Mouse (Mus musculus): ENCODE data around the gene Mpzl2. TPM values are rescaled to one million over a fixed set of nuclear protein-coding genes. Genes with fewer than 3 reads are reported as not detected.
A peak's percentile ranks its signal among the peaks of the same experiment; 100 is the strongest.

Mpzl2 gene
- polyA plus RNA-seq, 1 experiment from 2014 or later, result not detected

- 57% methylated on average over 12 of the region's 12 CpGs for WGBS (ENCODE audit: missing documents)
- no peaks in the 10 kb centered on the region for H3K79me2 ChIP-seq (ENCODE audit: inconsistent target)
Observed at GRCm38 (mm10) chr9:45085741-45086690, 46.4 kb downstream of the Mpzl2 start.

GRCm38 (mm10) chr9:45088040-45088439, 48.4 kb downstream of the Mpzl2 start:
- Histone ChIP-seq H3K36me3 (ENCODE audit: inconsistent target) (no peaks in the 10 kb centered on the region), H3K27ac (no peak overlapping the region), H3K79me2 (ENCODE audit: inconsistent target) (no peaks in the 10 kb centered on the region), H3K4me3 (ENCODE audit: inconsistent target) (no peak overlapping the region)

More at GRCm38 (mm10) chr9:45085741-45086690, 46.4 kb downstream of the Mpzl2 start:
- H3K36me3 ChIP-seq (ENCODE audit: inconsistent target), result no peaks in the 10 kb centered on the region
- no peak overlapping the region for H3K27ac ChIP-seq
- no peak overlapping the region for H3K4me3 ChIP-seq (ENCODE audit: inconsistent target)

- Histone ChIP-seq H3K4me3 (ENCODE audit: inconsistent target) (no peak overlapping the region), H3K27ac (no peak overlapping the region), H3K79me2 (ENCODE audit: inconsistent target) (no peaks in the 10 kb centered on the region), H3K36me3 (ENCODE audit: inconsistent target) (no peaks in the 10 kb centered on the region)
- WGBS (ENCODE audit: missing documents), result 86% methylated on average over 3 of the region's 3 CpGs
Observed at GRCm38 (mm10) chr9:45090811-45091210, 51.2 kb downstream of the Mpzl2 start.

- H3K79me2 ChIP-seq (ENCODE audit: inconsistent target), result no peaks in the 10 kb centered on the region
- no peaks in the 10 kb centered on the region for H3K36me3 ChIP-seq (ENCODE audit: inconsistent target)
- no peak overlapping the region for H3K27ac ChIP-seq
- H3K4me3 ChIP-seq (ENCODE audit: inconsistent target), result no peak overlapping the region
- WGBS (ENCODE audit: missing documents), result 33% methylated on average over 4 of the region's 4 CpGs
Observed at GRCm38 (mm10) chr9:45092641-45093040, 53.0 kb downstream of the Mpzl2 start.

- Histone ChIP-seq H3K27ac (peak overlapping the region; percentile 25), H3K36me3 (ENCODE audit: inconsistent target) (no peaks in the 10 kb centered on the region), H3K79me2 (ENCODE audit: inconsistent target) (no peaks in the 10 kb centered on the region), H3K4me3 (ENCODE audit: inconsistent target) (no peak overlapping the region)
- WGBS (ENCODE audit: missing documents), result 10% methylated on average over 6 of the region's 6 CpGs
Observed at GRCm38 (mm10) chr9:45095149-45095937, 55.7 kb downstream of the Mpzl2 start.

- Histone ChIP-seq H3K79me2 (ENCODE audit: inconsistent target) (no peaks in the 10 kb centered on the region), H3K4me3 (ENCODE audit: inconsistent target) (no peak overlapping the region)
- 98% methylated on average over 5 of the region's 5 CpGs for WGBS (ENCODE audit: missing documents)
Observed at GRCm38 (mm10) chr9:45097877-45098276, 58.3 kb downstream of the Mpzl2 start.

GRCm38 (mm10) chr9:45098426-45098825, 58.8 kb downstream of the Mpzl2 start:
- Histone ChIP-seq H3K4me3 (ENCODE audit: inconsistent target) (no peak overlapping the region), H3K27ac (no peak overlapping the region), H3K36me3 (ENCODE audit: inconsistent target) (no peaks in the 10 kb centered on the region), H3K79me2 (ENCODE audit: inconsistent target) (no peaks in the 10 kb centered on the region)
- WGBS (ENCODE audit: missing documents), result 30% methylated on average over 3 of the region's 3 CpGs

More at GRCm38 (mm10) chr9:45097877-45098276, 58.3 kb downstream of the Mpzl2 start:
- H3K36me3 ChIP-seq (ENCODE audit: inconsistent target), result no peaks in the 10 kb centered on the region
- no peak overlapping the region for H3K27ac ChIP-seq

- no peaks in the 10 kb centered on the region for H3K79me2 ChIP-seq (ENCODE audit: inconsistent target)
- 100% methylated on average over 1 of the region's 1 CpGs for WGBS (ENCODE audit: missing documents)
- no peak overlapping the region for H3K4me3 ChIP-seq (ENCODE audit: inconsistent target)
- no peaks in the 10 kb centered on the region for H3K36me3 ChIP-seq (ENCODE audit: inconsistent target)
- H3K27ac ChIP-seq, result no peak overlapping the region
Observed at GRCm38 (mm10) chr9:45102528-45102927, 62.9 kb downstream of the Mpzl2 start.

- H3K36me3 ChIP-seq (ENCODE audit: inconsistent target), result no peaks in the 10 kb centered on the region
- 91% methylated on average over 11 of the region's 11 CpGs for WGBS (ENCODE audit: missing documents)
Observed at GRCm38 (mm10) chr9:45103211-45103979, 63.8 kb downstream of the Mpzl2 start.

More at GRCm38 (mm10) chr9:45103211-45103979, 63.8 kb downstream of the Mpzl2 start:
- no peak overlapping the region for H3K27ac ChIP-seq
- H3K79me2 ChIP-seq (ENCODE audit: inconsistent target), result no peaks in the 10 kb centered on the region
- H3K4me3 ChIP-seq (ENCODE audit: inconsistent target), result no peak overlapping the region

Other genes starting within 250 kb of the Mpzl2 start
- gene Tmem25, start 240.5 kb upstream of the Mpzl2 start, polyA plus RNA-seq (2018), result 0.19 to 1.1 TPM (median 0.42 TPM) in 3 replicates
- gene Ttc36, start 236.7 kb upstream of the Mpzl2 start, polyA plus RNA-seq (2018), result not detected in 3 replicates
- gene Kmt2a, start 158.5 kb upstream of the Mpzl2 start, polyA plus RNA-seq (2018), result 8.0 to 17.8 TPM (median 11.8 TPM) in 3 replicates
- 222 to 622 TPM (median 524 TPM) in 3 replicates for gene Atp5l, start 119.1 kb upstream of the Mpzl2 start, polyA plus RNA-seq (2018)
- 25.0 to 37.7 TPM (median 29.2 TPM) in 3 replicates for gene Ube4a, start 74.2 kb upstream of the Mpzl2 start, polyA plus RNA-seq (2018)
- gene Cd3g, start 59.4 kb upstream of the Mpzl2 start, polyA plus RNA-seq (2018), result 0.14 TPM in 1 of 3 replicates, not detected in the others
- 0.20 TPM in 1 of 3 replicates, not detected in the others for gene Cd3d, start 58.0 kb upstream of the Mpzl2 start, polyA plus RNA-seq (2018)
- gene Cd3e, start 30.2 kb upstream of the Mpzl2 start, polyA plus RNA-seq (2018), result 0.25 TPM in 1 of 3 replicates, not detected in the others
- gene Mpzl3, start 15.4 kb downstream of the Mpzl2 start, polyA plus RNA-seq (2018), result 0.20 to 0.46 TPM (median 0.29 TPM) in 3 replicates
- gene Jaml, start 39.4 kb downstream of the Mpzl2 start, polyA plus RNA-seq (2018), result 0.38 to 11.1 TPM (median 3.0 TPM) in 3 replicates
- gene Scn2b, start 78.0 kb downstream of the Mpzl2 start, polyA plus RNA-seq (2018), result 0.06 to 0.18 TPM in 2 of 3 replicates, not detected in the other
- 0.06 TPM in 1 of 3 replicates, not detected in the others for gene Scn4b, start 98.6 kb downstream of the Mpzl2 start, polyA plus RNA-seq (2018)
- 0.32 to 0.98 TPM (median 0.83 TPM) in 3 replicates for gene BC049352, start 142.2 kb downstream of the Mpzl2 start, polyA plus RNA-seq (2018)
- gene Tmprss4, start 164.3 kb downstream of the Mpzl2 start, polyA plus RNA-seq (2018), result 0.54 to 2.3 TPM (median 2.1 TPM) in 3 replicates
- gene Il10ra, start 229.3 kb downstream of the Mpzl2 start, polyA plus RNA-seq (2018), result 35.9 to 150 TPM (median 72.1 TPM) in 3 replicates

All from macrophage (primary cell).